Mouse (Mus musculus): Measurements from ENCODE around the gene 6030458C11Rik. TPM values are rescaled to one million over a fixed set of nuclear protein-coding genes. Genes with fewer than 3 reads are reported as not detected.
A peak's percentile ranks its signal among the peaks of the same experiment; 100 is the strongest.

6030458C11Rik gene
- 27.7 and 38.6 TPM in 2 replicates for polyA plus RNA-seq (2014; fragmentation: Nextera tagmentation; extraction: Ambion mirVana)

DNA sequence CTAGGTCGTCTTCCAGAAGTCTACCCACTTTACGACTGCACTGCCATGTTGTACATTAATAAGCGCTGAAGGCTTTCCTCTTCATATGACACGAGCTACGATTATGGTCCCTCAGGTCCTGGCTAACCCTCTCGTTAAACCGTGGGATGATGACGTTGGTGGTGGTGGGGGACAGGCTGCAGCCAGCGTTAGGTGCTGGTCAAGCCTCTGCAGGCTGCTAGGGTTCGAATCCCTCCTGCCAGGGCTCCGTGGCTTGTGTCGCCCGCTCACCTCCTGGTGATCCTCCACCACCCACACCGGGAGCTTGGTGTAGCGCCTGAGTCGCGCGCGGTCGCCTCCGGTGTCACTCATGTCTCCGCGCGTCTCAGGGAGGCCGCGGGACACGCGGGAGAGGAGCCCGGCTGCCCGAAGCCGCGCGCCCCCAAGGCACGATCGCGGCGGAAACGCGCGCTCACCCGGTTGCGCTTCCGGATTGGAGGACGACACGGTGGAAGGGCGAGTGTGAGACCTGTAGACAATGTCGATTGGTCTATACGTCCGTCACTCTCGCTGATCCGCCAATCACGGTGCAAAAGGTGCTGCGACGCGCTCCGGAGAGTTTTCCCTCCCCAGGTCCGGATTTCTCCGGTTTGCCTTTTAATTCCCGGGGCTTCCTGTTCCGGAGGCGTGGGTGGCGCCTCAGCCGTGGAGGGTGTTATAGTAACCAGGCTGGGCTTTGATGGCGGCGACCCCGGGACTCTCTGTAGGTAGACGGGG is at the start of gene 6030458C11Rik, which contains the start of gene Drosha:
TSS of gene 6030458C11Rik (minus strand) at position 453 of the 756 bp plus-strand sequence.
TSS of gene Drosha (plus strand) at position 619 of the 756 bp plus-strand sequence.
- Histone ChIP-seq H3K9me3 (ENCODE audit: control insufficient read depth, low read length) (no peaks in the 10 kb centered on the region), H3K27me3 (ENCODE audit: control insufficient read depth, insufficient read depth, low read length) (no peaks in the 10 kb centered on the region), H3K36me3 (ENCODE audit: control insufficient read depth, insufficient read depth, low read length) (peaks cover 2% of the 10 kb centered on the region; the same call in 1 of the 2 replicates), H3K4me1 (replicated peaks; ENCODE audit: control insufficient read depth, insufficient read depth, low read length) (no peaks in the 10 kb centered on the region), H3K4me2 (replicated peaks; ENCODE audit: low read depth, low read length) (peak within 1 kb of the TSS; percentile 70), H3K4me3 (ENCODE audit: low read depth, low read length) (peak within 1 kb of the TSS; percentile 87), H3K9ac (ENCODE audit: low read depth, low read length) (peak within 1 kb of the TSS; percentile 91), H3K27ac (ENCODE audit: low read depth, low read length) (peak within 1 kb of the TSS; percentile 78)
- under 1% methylated on average over 59 of the region's 67 CpGs for WGBS
- DNase-seq (ENCODE audit: low spot score) (peak; percentile 97), ATAC-seq (ENCODE audit: low FRiP score) (peak; percentile 100)

- Histone ChIP-seq H3K4me2 (replicated peaks; ENCODE audit: low read depth, low read length) (no peak overlapping the region), H3K4me1 (replicated peaks; ENCODE audit: control insufficient read depth, insufficient read depth, low read length) (no peaks in the 10 kb centered on the region), H3K9me3 (ENCODE audit: control insufficient read depth, low read length) (no peaks in the 10 kb centered on the region), H3K4me3 (ENCODE audit: low read depth, low read length) (no peak overlapping the region), H3K9ac (ENCODE audit: low read depth, low read length) (no peak overlapping the region), H3K36me3 (ENCODE audit: control insufficient read depth, insufficient read depth, low read length) (peaks cover under 1% of the 10 kb centered on the region; the same call in 1 of the 2 replicates), H3K27me3 (ENCODE audit: control insufficient read depth, insufficient read depth, low read length) (no peaks in the 10 kb centered on the region), H3K27ac (ENCODE audit: low read depth, low read length) (no peak overlapping the region)
- DNase-seq (ENCODE audit: low spot score) (no peak), ATAC-seq (ENCODE audit: low FRiP score) (no peak)
- WGBS = 84% methylated on average over 8 of the region's 8 CpGs
Measured at GRCm38 (mm10) chr15:12867269-12867668, 42.8 kb upstream of the 6030458C11Rik start.

GRCm38 (mm10) chr15:12865595-12866314 is 41.3 kb upstream of the 6030458C11Rik start:
- Histone ChIP-seq H3K4me3 (ENCODE audit: low read depth, low read length) (no peak overlapping the region), H3K9me3 (ENCODE audit: control insufficient read depth, low read length) (no peaks in the 10 kb centered on the region), H3K27ac (ENCODE audit: low read depth, low read length) (no peak overlapping the region), H3K4me2 (replicated peaks; ENCODE audit: low read depth, low read length) (no peak overlapping the region), H3K4me1 (replicated peaks; ENCODE audit: control insufficient read depth, insufficient read depth, low read length) (no peaks in the 10 kb centered on the region), H3K36me3 (ENCODE audit: control insufficient read depth, insufficient read depth, low read length) (peaks cover 2% of the 10 kb centered on the region; the same call in 1 of the 2 replicates), H3K27me3 (ENCODE audit: control insufficient read depth, insufficient read depth, low read length) (no peaks in the 10 kb centered on the region), H3K9ac (ENCODE audit: low read depth, low read length) (no peak overlapping the region)
- DNase-seq (ENCODE audit: low spot score) = no peak
- ATAC-seq (ENCODE audit: low FRiP score) = no peak
- WGBS = 88% methylated on average over 7 of the region's 7 CpGs

DNA sequence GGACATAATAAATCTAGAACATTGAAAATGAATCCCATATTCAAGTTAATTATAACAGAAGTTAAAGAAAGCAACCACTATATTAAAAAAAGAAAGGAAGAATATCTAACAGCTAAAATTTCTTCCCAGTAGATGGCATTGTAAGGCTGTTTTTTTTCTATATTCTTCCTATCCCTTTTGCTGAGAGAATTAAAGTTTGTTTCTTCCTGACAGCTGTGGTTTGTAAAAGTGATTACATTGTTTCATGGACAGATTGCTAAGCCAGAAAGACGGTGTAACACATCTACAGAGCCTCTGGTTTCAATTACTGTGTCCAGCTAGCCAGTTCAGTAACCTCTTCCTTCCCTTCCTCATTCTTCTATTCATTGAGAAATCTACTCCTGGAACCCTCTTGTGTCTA is 39.2 kb upstream of the 6030458C11Rik start:
- ATAC-seq (ENCODE audit: low FRiP score) = no peak
- Histone ChIP-seq H3K9ac (ENCODE audit: low read depth, low read length) (no peak overlapping the region), H3K27me3 (ENCODE audit: control insufficient read depth, insufficient read depth, low read length) (no peaks in the 10 kb centered on the region), H3K4me2 (replicated peaks; ENCODE audit: low read depth, low read length) (no peak overlapping the region), H3K9me3 (ENCODE audit: control insufficient read depth, low read length) (no peaks in the 10 kb centered on the region), H3K4me3 (ENCODE audit: low read depth, low read length) (no peak overlapping the region), H3K4me1 (replicated peaks; ENCODE audit: control insufficient read depth, insufficient read depth, low read length) (no peaks in the 10 kb centered on the region), H3K36me3 (ENCODE audit: control insufficient read depth, insufficient read depth, low read length) (peaks cover 6% of the 10 kb centered on the region), H3K27ac (ENCODE audit: low read depth, low read length) (no peak overlapping the region)
- no peak for DNase-seq (ENCODE audit: low spot score)
- WGBS = 78% methylated on average over 1 of the region's 1 CpGs

DNA sequence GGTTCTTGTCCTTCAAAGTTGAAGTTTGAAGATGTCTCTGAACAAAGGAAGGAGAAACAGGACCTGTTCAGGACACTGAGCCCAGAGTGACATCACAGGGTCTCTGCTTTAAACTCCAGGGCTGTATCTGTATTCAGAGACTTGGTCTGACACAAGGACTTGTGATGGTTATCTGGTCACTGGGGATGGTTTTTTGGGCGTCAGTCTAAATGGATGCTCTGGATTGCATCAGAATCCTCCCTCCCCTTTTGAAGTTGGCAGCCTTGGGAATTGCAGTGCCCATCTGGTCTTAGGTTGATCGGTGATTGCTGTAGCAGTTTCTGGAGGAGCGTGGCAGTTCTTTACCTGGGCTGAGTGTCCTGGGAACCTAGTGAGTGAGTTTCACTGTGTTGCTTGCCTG is 37.6 kb upstream of the 6030458C11Rik start:
- no peak overlapping the region for H3K27ac ChIP-seq (ENCODE audit: low read depth, low read length)
- DNase-seq (ENCODE audit: low spot score) (no peak), ATAC-seq (ENCODE audit: low FRiP score) (no peak)
- H3K27me3 ChIP-seq (ENCODE audit: control insufficient read depth, insufficient read depth, low read length) = no peaks in the 10 kb centered on the region
- no peaks in the 10 kb centered on the region for H3K4me1 ChIP-seq (replicated peaks; ENCODE audit: control insufficient read depth, insufficient read depth, low read length)
- H3K9me3 ChIP-seq (ENCODE audit: control insufficient read depth, low read length) = no peaks in the 10 kb centered on the region
- WGBS = 83% methylated on average over 3 of the region's 3 CpGs
- H3K4me3 ChIP-seq (ENCODE audit: low read depth, low read length) = no peak overlapping the region
- peaks cover 9% of the 10 kb centered on the region for H3K36me3 ChIP-seq (ENCODE audit: control insufficient read depth, insufficient read depth, low read length)
- no peak overlapping the region for H3K4me2 ChIP-seq (replicated peaks; ENCODE audit: low read depth, low read length)
- H3K9ac ChIP-seq (ENCODE audit: low read depth, low read length) = no peak overlapping the region

DNA sequence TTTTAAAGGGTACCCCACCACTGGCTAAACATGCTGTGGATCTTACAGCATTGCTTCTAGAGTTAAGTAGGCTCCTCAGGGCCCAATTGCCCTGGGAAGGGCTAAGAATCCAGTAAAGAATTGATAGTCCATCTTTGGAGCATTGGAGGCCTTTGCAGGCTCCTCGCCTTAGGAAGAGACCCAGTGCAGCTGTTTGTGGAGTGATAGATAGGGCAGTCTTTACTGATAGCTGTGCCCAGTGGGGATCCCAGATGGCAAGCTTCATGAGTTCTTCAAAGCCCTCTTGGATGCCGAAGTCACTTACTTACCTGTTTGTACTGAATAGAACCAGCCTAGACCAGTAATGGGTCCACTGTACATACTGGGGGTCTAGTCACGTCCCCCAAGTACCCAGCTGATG is 34.2 kb upstream of the 6030458C11Rik start:
- ATAC-seq (ENCODE audit: low FRiP score) (no peak), DNase-seq (ENCODE audit: low spot score) (no peak)
- Histone ChIP-seq H3K4me2 (replicated peaks; ENCODE audit: low read depth, low read length) (no peak overlapping the region), H3K4me1 (replicated peaks; ENCODE audit: control insufficient read depth, insufficient read depth, low read length) (no peaks in the 10 kb centered on the region), H3K4me3 (ENCODE audit: low read depth, low read length) (no peak overlapping the region), H3K27me3 (ENCODE audit: control insufficient read depth, insufficient read depth, low read length) (no peaks in the 10 kb centered on the region), H3K27ac (ENCODE audit: low read depth, low read length) (no peak overlapping the region), H3K36me3 (ENCODE audit: control insufficient read depth, insufficient read depth, low read length) (peaks cover 23% of the 10 kb centered on the region), H3K9me3 (ENCODE audit: control insufficient read depth, low read length) (no peaks in the 10 kb centered on the region), H3K9ac (ENCODE audit: low read depth, low read length) (no peak overlapping the region)
- 93% methylated on average over 3 of the region's 3 CpGs for WGBS

GRCm38 (mm10) chr15:12857840-12858516 is 33.5 kb upstream of the 6030458C11Rik start:
- DNase-seq (ENCODE audit: low spot score) = no peak
- H3K9ac ChIP-seq (ENCODE audit: low read depth, low read length) = no peak overlapping the region
- peaks cover 29% of the 10 kb centered on the region for H3K36me3 ChIP-seq (ENCODE audit: control insufficient read depth, insufficient read depth, low read length)
- no peaks in the 10 kb centered on the region for H3K9me3 ChIP-seq (ENCODE audit: control insufficient read depth, low read length)
- no peak for ATAC-seq (ENCODE audit: low FRiP score)
- 95% methylated on average over 12 of the region's 12 CpGs for WGBS
- no peak overlapping the region for H3K4me2 ChIP-seq (replicated peaks; ENCODE audit: low read depth, low read length)
- no peaks in the 10 kb centered on the region for H3K27me3 ChIP-seq (ENCODE audit: control insufficient read depth, insufficient read depth, low read length)
- no peak overlapping the region for H3K27ac ChIP-seq (ENCODE audit: low read depth, low read length)
- H3K4me3 ChIP-seq (ENCODE audit: low read depth, low read length) = no peak overlapping the region
- no peaks in the 10 kb centered on the region for H3K4me1 ChIP-seq (replicated peaks; ENCODE audit: control insufficient read depth, insufficient read depth, low read length)

GRCm38 (mm10) chr15:12856780-12857179 is 32.3 kb upstream of the 6030458C11Rik start:
- DNase-seq (ENCODE audit: low spot score) = no peak
- WGBS = 95% methylated on average over 6 of the region's 6 CpGs
- H3K36me3 ChIP-seq (ENCODE audit: control insufficient read depth, insufficient read depth, low read length) = peaks cover 31% of the 10 kb centered on the region

More at GRCm38 (mm10) chr15:12856780-12857179, 32.3 kb upstream of the 6030458C11Rik start:
- Histone ChIP-seq H3K27ac (ENCODE audit: low read depth, low read length) (no peak overlapping the region), H3K4me1 (replicated peaks; ENCODE audit: control insufficient read depth, insufficient read depth, low read length) (no peaks in the 10 kb centered on the region), H3K9ac (ENCODE audit: low read depth, low read length) (no peak overlapping the region), H3K27me3 (ENCODE audit: control insufficient read depth, insufficient read depth, low read length) (no peaks in the 10 kb centered on the region), H3K4me2 (replicated peaks; ENCODE audit: low read depth, low read length) (no peak overlapping the region), H3K9me3 (ENCODE audit: control insufficient read depth, low read length) (no peaks in the 10 kb centered on the region), H3K4me3 (ENCODE audit: low read depth, low read length) (no peak overlapping the region)
- no peak for ATAC-seq (ENCODE audit: low FRiP score)

Measured in hindbrain, embryonic 11.5 days (tissue).